In genomic region chrX:147055730-147056129, GRCm38 (mm10) we compare ENCODE assay signal across 11 mouse cellular contexts.
A peak's percentile ranks its signal among the peaks of the same experiment; 100 is the strongest.
DNase-seq lines count a peak whose midpoint lies in the region; ATAC-seq and TF ChIP-seq lines count a peak whose summit lies in the region.
"Had no signal": no experiment of that assay in that cellular context is flagged by ENCODE, and none has a peak within 500 bp of the region (broad histone marks: within the 10 kb centered on the region; RNA-seq: fewer than 3 reads in every experiment).

No protein-coding gene starts in this region.

- H3K27me3 ChIP-seq in forebrain, embryonic 15.5 days: no peaks in the 10 kb centered on the region
- H3K27me3 ChIP-seq in forebrain, embryonic 10.5 days (ENCODE audit: poor library complexity, severe bottlenecking): no peaks in the 10 kb centered on the region
- H3K27me3 ChIP-seq in liver, adult 2 months (ENCODE audit: control insufficient read depth, insufficient read depth, low read length): no peaks in the 10 kb centered on the region
- H3K27me3 ChIP-seq in liver, embryonic 12.5 days (replicated peaks): no peaks in the 10 kb centered on the region
- no peaks in the 10 kb centered on the region for H3K27me3 ChIP-seq in forebrain, embryonic 16.5 days (replicated peaks; ENCODE audit: control insufficient read depth, insufficient read depth, low read length)
- H3K27me3 ChIP-seq: embryonic facial prominence, embryonic 15.5 days; kidney, embryonic 15.5 days had no signal

- intact Hi-C loops in left cerebral cortex, postnatal 10 days (cut with DNase I): no loop called here

- WGBS in forebrain, embryonic 15.5 days: 25% methylated on average over 3 of the region's 3 CpGs
- 29% methylated on average over 3 of the region's 3 CpGs for WGBS in forebrain, embryonic 10.5 days
- WGBS in liver, adult 2 months: 11% methylated on average over 3 of the region's 3 CpGs
- 11% methylated on average over 3 of the region's 3 CpGs for WGBS in liver, embryonic 12.5 days (ENCODE audit: insufficient replicate concordance)
- WGBS in forebrain, embryonic 16.5 days: 22% methylated on average over 3 of the region's 3 CpGs

- no peak for DNase-seq in forebrain, embryonic 10.5 days (ENCODE audit: extremely low spot score, low spot score)
- peak; percentile 34 for DNase-seq in liver, adult 2 months (ENCODE audit: extremely low read depth, low read depth, low spot score)
- peak; percentile 26 for DNase-seq in MEL-GATA-1-ER (ENCODE audit: extremely low read depth, low read depth)
- DNase-seq in left cerebral cortex, postnatal 10 days (ENCODE audit: extremely low spot score in 1 of 2, low spot score in 2 of 2): no peak
- no peak for DNase-seq in thymus, postnatal 25 days
- DNase-seq: lung, adult 2 months had no signal

- H3K4me3 ChIP-seq in forebrain, embryonic 15.5 days: no peak overlapping the region
- no peak overlapping the region for H3K4me3 ChIP-seq in forebrain, embryonic 10.5 days
- no peak overlapping the region for H3K4me3 ChIP-seq in liver, adult 2 months (ENCODE audit: insufficient read depth, low read depth, low read length)
- no peak overlapping the region for H3K4me3 ChIP-seq in liver, embryonic 12.5 days
- no peak overlapping the region for H3K4me3 ChIP-seq in forebrain, embryonic 16.5 days (replicated peaks; ENCODE audit: low read length)
- H3K4me3 ChIP-seq: embryonic facial prominence, embryonic 15.5 days; kidney, embryonic 15.5 days had no signal

- H3K9me3 ChIP-seq in forebrain, embryonic 15.5 days: no peaks in the 10 kb centered on the region
- no peaks in the 10 kb centered on the region for H3K9me3 ChIP-seq in forebrain, embryonic 10.5 days
- H3K9me3 ChIP-seq in liver, embryonic 12.5 days (replicated peaks): no peaks in the 10 kb centered on the region
- H3K9me3 ChIP-seq in forebrain, embryonic 16.5 days (ENCODE audit: control insufficient read depth, low read length): no peaks in the 10 kb centered on the region
- H3K9me3 ChIP-seq: embryonic facial prominence, embryonic 15.5 days; kidney, embryonic 15.5 days had no signal

- H3K27ac ChIP-seq in forebrain, embryonic 15.5 days (replicated peaks): no peak overlapping the region
- no peak overlapping the region for H3K27ac ChIP-seq in forebrain, embryonic 10.5 days
- no peak overlapping the region for H3K27ac ChIP-seq in liver, adult 2 months (replicated peaks; ENCODE audit: insufficient read depth, low read depth, low read length)
- no peak overlapping the region for H3K27ac ChIP-seq in liver, embryonic 12.5 days
- H3K27ac ChIP-seq in forebrain, embryonic 16.5 days (ENCODE audit: low read length): no peak overlapping the region
- H3K27ac ChIP-seq: embryonic facial prominence, embryonic 15.5 days; kidney, embryonic 15.5 days had no signal

- no peak for TF ChIP-seq POLR2A in liver, adult 2 months (IDR thresholded peaks at IDR 0.05; ENCODE audit: extremely low read depth, insufficient read depth, low read length)

- H3K79me2 ChIP-seq in liver, adult 2 months (ENCODE audit: control insufficient read depth, insufficient read depth, low read length): no peaks in the 10 kb centered on the region

- no peaks in the 10 kb centered on the region for H3K36me3 ChIP-seq in forebrain, embryonic 15.5 days
- H3K36me3 ChIP-seq in forebrain, embryonic 10.5 days (replicated peaks): no peaks in the 10 kb centered on the region
- no peaks in the 10 kb centered on the region for H3K36me3 ChIP-seq in liver, adult 2 months (ENCODE audit: control insufficient read depth, insufficient read depth, low read length)
- no peaks in the 10 kb centered on the region for H3K36me3 ChIP-seq in liver, embryonic 12.5 days
- no peaks in the 10 kb centered on the region for H3K36me3 ChIP-seq in forebrain, embryonic 16.5 days (ENCODE audit: control insufficient read depth, insufficient read depth)
- H3K36me3 ChIP-seq: embryonic facial prominence, embryonic 15.5 days; kidney, embryonic 15.5 days had no signal

- H3K9ac ChIP-seq in forebrain, embryonic 15.5 days (replicated peaks): no peak overlapping the region
- H3K9ac ChIP-seq in liver, adult 2 months (ENCODE audit: low read depth, low read length): no peak overlapping the region
- H3K9ac ChIP-seq in liver, embryonic 12.5 days: no peak overlapping the region
- no peak overlapping the region for H3K9ac ChIP-seq in forebrain, embryonic 16.5 days (replicated peaks; ENCODE audit: low read depth, low read length)
- H3K9ac ChIP-seq: embryonic facial prominence, embryonic 15.5 days; kidney, embryonic 15.5 days had no signal

- no peak for TF ChIP-seq CTCF in liver, adult 2 months (IDR thresholded peaks at IDR 0.05; ENCODE audit: low read depth, low read length)

- 0 out of 2 replicates have a peak, but pooled peaks have one; percentile 26 for ATAC-seq in forebrain, embryonic 15.5 days (replicated peaks)
- no peak for ATAC-seq in liver, embryonic 12.5 days
- ATAC-seq in forebrain, embryonic 16.5 days: 0 out of 2 replicates have a peak, but pooled peaks have one; percentile 28

- no peak overlapping the region for H3K4me2 ChIP-seq in forebrain, embryonic 15.5 days (replicated peaks)
- H3K4me2 ChIP-seq in liver, embryonic 12.5 days: no peak overlapping the region
- no peak overlapping the region for H3K4me2 ChIP-seq in forebrain, embryonic 16.5 days (ENCODE audit: low read length)
- H3K4me2 ChIP-seq: embryonic facial prominence, embryonic 15.5 days; kidney, embryonic 15.5 days had no signal

- no peaks in the 10 kb centered on the region for H3K4me1 ChIP-seq in forebrain, embryonic 15.5 days
- H3K4me1 ChIP-seq in forebrain, embryonic 10.5 days: no peaks in the 10 kb centered on the region
- no peaks in the 10 kb centered on the region for H3K4me1 ChIP-seq in liver, adult 2 months (ENCODE audit: control insufficient read depth, insufficient read depth, low read length)
- H3K4me1 ChIP-seq in liver, embryonic 12.5 days: no peaks in the 10 kb centered on the region
- H3K4me1 ChIP-seq in forebrain, embryonic 16.5 days (replicated peaks; ENCODE audit: control insufficient read depth, insufficient read depth, low read length): no peaks in the 10 kb centered on the region
- H3K4me1 ChIP-seq: embryonic facial prominence, embryonic 15.5 days; kidney, embryonic 15.5 days had no signal

Comparison
In these comparisons a context has a peak if more than half of its experiments do, and no peak if none do; other contexts are left out.
1. DNase-seq: peak in liver, adult 2 months (single experiment) and MEL-GATA-1-ER (single experiment); none in forebrain, embryonic 10.5 days (single experiment), left cerebral cortex, postnatal 10 days (0 of 2) and thymus, postnatal 25 days (single experiment).